ENCODE assay signal across 8 mouse cellular contexts in genomic region chr10:28955138-28955537, GRCm38 (mm10). TPM values are rescaled to one million over a fixed set of nuclear protein-coding genes. Genes with fewer than 3 reads are reported as not detected.
DNase-seq lines count a peak whose midpoint lies in the region; ATAC-seq and TF ChIP-seq lines count a peak whose summit lies in the region.

No protein-coding gene starts in this region.

- no peaks in the 10 kb centered on the region for H3K9me3 ChIP-seq in kidney, embryonic 16.5 days (ENCODE audit: low read length)
- no peaks in the 10 kb centered on the region for H3K9me3 ChIP-seq in midbrain, embryonic 15.5 days

- peak; percentile 54 for DNase-seq in kidney, adult 18-20 months
- DNase-seq in adrenal gland, postnatal 14 days, result peak; percentile 48
- DNase-seq in embryo, embryonic 11.5 days (ENCODE audit: low read depth, low spot score), result peak; percentile 34
- peak; percentile 28 for DNase-seq in hindlimb bud, embryonic 11.5 days (ENCODE audit: extremely low spot score, low read depth, low spot score)
- DNase-seq in left cerebral cortex, postnatal 14 days (ENCODE audit: low spot score in 2 of 2), result peak; percentile 68 to 83
- DNase-seq in thymus, adult 2 months, result peak; percentile 67

- WGBS in kidney, embryonic 16.5 days, result 53% methylated on average over 4 of the region's 4 CpGs
- WGBS in midbrain, embryonic 15.5 days, result 54% methylated on average over 4 of the region's 4 CpGs
- 47% methylated on average over 4 of the region's 4 CpGs for WGBS in thymus, adult 2 months

- intact Hi-C loops in left cerebral cortex, postnatal 14 days (cut with DNase I), result loop anchor here (2.0 kb wide), 1 partner anchor 56 kb away; no protein-coding TSS in a partner anchor

- H3K27me3 ChIP-seq in kidney, embryonic 16.5 days (ENCODE audit: insufficient read depth, low read length), result no peaks in the 10 kb centered on the region
- no peaks in the 10 kb centered on the region for H3K27me3 ChIP-seq in midbrain, embryonic 15.5 days (replicated peaks)
- no peaks in the 10 kb centered on the region for H3K27me3 ChIP-seq in thymus, adult 2 months (ENCODE audit: control insufficient read depth, insufficient read depth, low read length)

- no peak overlapping the region for H3K27ac ChIP-seq in kidney, embryonic 16.5 days (ENCODE audit: low read length)
- H3K27ac ChIP-seq in midbrain, embryonic 15.5 days, result no peak overlapping the region
- no peak overlapping the region for H3K27ac ChIP-seq in thymus, adult 2 months (ENCODE audit: control insufficient read depth, insufficient read depth, low read length)

- ATAC-seq in kidney, embryonic 16.5 days (ENCODE audit: low FRiP score, low TSS enrichment), result no peak
- ATAC-seq in midbrain, embryonic 15.5 days (replicated peaks), result peak; percentile 82; the same call in 1 of the 2 replicates

- no peak overlapping the region for H3K4me3 ChIP-seq in kidney, embryonic 16.5 days (ENCODE audit: low read length)
- H3K4me3 ChIP-seq in midbrain, embryonic 15.5 days, result no peak overlapping the region
- H3K4me3 ChIP-seq in thymus, adult 2 months (ENCODE audit: control insufficient read depth, insufficient read depth, low read length), result no peak overlapping the region

- no peak overlapping the region for H3K9ac ChIP-seq in kidney, embryonic 16.5 days (replicated peaks; ENCODE audit: low read length)
- no peak overlapping the region for H3K9ac ChIP-seq in midbrain, embryonic 15.5 days

- H3K36me3 ChIP-seq in kidney, embryonic 16.5 days (ENCODE audit: insufficient read depth, low read length), result no peaks in the 10 kb centered on the region
- no peaks in the 10 kb centered on the region for H3K36me3 ChIP-seq in midbrain, embryonic 15.5 days (replicated peaks)
- H3K36me3 ChIP-seq in thymus, adult 2 months (ENCODE audit: control insufficient read depth, insufficient read depth, low read length), result no peaks in the 10 kb centered on the region

- no peak for TF ChIP-seq CTCF in thymus, adult 2 months (IDR thresholded peaks at IDR 0.05; ENCODE audit: borderline replicate concordance, control insufficient read depth, extremely low read depth, insufficient read depth, low read length, poor library complexity)

- no peak overlapping the region for H3K4me2 ChIP-seq in kidney, embryonic 16.5 days (replicated peaks; ENCODE audit: low read depth, low read length)
- H3K4me2 ChIP-seq in midbrain, embryonic 15.5 days, result no peak overlapping the region

- no peak for TF ChIP-seq POLR2A in thymus, adult 2 months (IDR thresholded peaks at IDR 0.05; ENCODE audit: control insufficient read depth, extremely low read depth, insufficient read depth, low read length, poor library complexity)

- no peaks in the 10 kb centered on the region for H3K4me1 ChIP-seq in kidney, embryonic 16.5 days (ENCODE audit: insufficient read depth, low read length)
- no peaks in the 10 kb centered on the region for H3K4me1 ChIP-seq in midbrain, embryonic 15.5 days
- 0 out of 2 replicates have a peak, but pooled peaks cover 2% of the 10 kb centered on the region for H3K4me1 ChIP-seq in thymus, adult 2 months (replicated peaks; ENCODE audit: control insufficient read depth, insufficient read depth, low read length)

RNA-seq across cellular contexts. Expression of gene 2310057J18Rik, which starts 31.0 kb away (rescaled TPM):
- polyA plus RNA-seq in kidney, embryonic 16.5 days (2015; fragmentation: Nextera tagmentation; extraction: Ambion mirVana), result not detected in 2 replicates
- not detected in 2 replicates for total RNA-seq in adrenal gland, postnatal 14 days (2021)
- not detected for total RNA-seq in left cerebral cortex, postnatal 14 days (2021)
- not detected in 2 replicates for polyA plus RNA-seq in midbrain, embryonic 15.5 days (2015; fragmentation: Nextera tagmentation; extraction: Ambion mirVana)
- polyA plus RNA-seq in thymus, adult 2 months (2012; rRNA removed), result not detected in 2 replicates
